Mouse (Mus musculus) neural tube, embryonic 13.5 days (tissue): ENCODE data around the gene Mei1. TPM values are rescaled to one million over a fixed set of nuclear protein-coding genes. Genes with fewer than 3 reads are reported as not detected.

ENCODE experiments used
- ATAC-seq: fragments of 200-750 bp; cut with Nextera tagmentation; 2 replicates; pipeline ENCODE4 v1.8.0; 2017; ENCODE audit warnings: low read depth, mild to moderate bottlenecking, moderate TSS enrichment, moderate library complexity
- H3K27ac ChIP-seq: fragments of 300-500 bp; sonication (generic); replicated peaks from 2 replicates; pipeline ENCODE4 v1.5.1; 2015; ENCODE audit warnings: moderate library complexity, mild to moderate bottlenecking, inconsistent platforms
- H3K27me3 ChIP-seq: fragments of 300-500 bp; sonication (generic); 2 replicates; pipeline ENCODE4 v1.6.1; 2015; ENCODE audit warnings: mild to moderate bottlenecking, inconsistent platforms
- H3K36me3 ChIP-seq: fragments of 300-500 bp; sonication (generic); 2 replicates; pipeline ENCODE4 v1.6.1; 2015; ENCODE audit warnings: mild to moderate bottlenecking, inconsistent platforms
- H3K4me1 ChIP-seq: fragments of 300-500 bp; sonication (generic); replicated peaks from 2 replicates; pipeline ENCODE4 v1.6.1; 2015; ENCODE audit warnings: inconsistent platforms
- H3K4me2 ChIP-seq: fragments of 300-500 bp; sonication (generic); 2 replicates; pipeline ENCODE4 v1.6.1; 2015; ENCODE audit warnings: inconsistent platforms, mild to moderate bottlenecking, moderate library complexity
- H3K4me3 ChIP-seq: fragments of 300-500 bp; sonication (generic); 2 replicates; pipeline ENCODE4 v1.5.1; 2015; ENCODE audit warnings: mild to moderate bottlenecking, inconsistent platforms
- H3K9ac ChIP-seq: fragments of 300-500 bp; sonication (generic); 2 replicates; pipeline ENCODE4 v1.6.1; 2015; ENCODE audit warnings: moderate library complexity, mild to moderate bottlenecking, inconsistent platforms
- H3K9me3 ChIP-seq: fragments of 300-500 bp; sonication (generic); 2 replicates; pipeline ENCODE4 v1.6.1; 2016; ENCODE audit warnings: inconsistent platforms
- WGBS: fragments of 180-500 bp; shearing (Covaris S2); methylation state at CpG from one replicate; pipeline ENCODE4 v1.1.7; 2015; 5-methylcytosine and 5-hydroxymethylcytosine counted together
- polyA plus RNA-seq: library from polyadenylated mRNA; unstranded; fragments of >200 nt; fragmentation: Nextera tagmentation; extraction: Ambion mirVana; gene quantifications from 2 replicates; pipeline ENCODE4 v1.2.1, GENCODE M21; 2015

The Mei1 gene
- polyA plus RNA-seq, 1 experiment from 2014 or later: 0.04 TPM

DNA sequence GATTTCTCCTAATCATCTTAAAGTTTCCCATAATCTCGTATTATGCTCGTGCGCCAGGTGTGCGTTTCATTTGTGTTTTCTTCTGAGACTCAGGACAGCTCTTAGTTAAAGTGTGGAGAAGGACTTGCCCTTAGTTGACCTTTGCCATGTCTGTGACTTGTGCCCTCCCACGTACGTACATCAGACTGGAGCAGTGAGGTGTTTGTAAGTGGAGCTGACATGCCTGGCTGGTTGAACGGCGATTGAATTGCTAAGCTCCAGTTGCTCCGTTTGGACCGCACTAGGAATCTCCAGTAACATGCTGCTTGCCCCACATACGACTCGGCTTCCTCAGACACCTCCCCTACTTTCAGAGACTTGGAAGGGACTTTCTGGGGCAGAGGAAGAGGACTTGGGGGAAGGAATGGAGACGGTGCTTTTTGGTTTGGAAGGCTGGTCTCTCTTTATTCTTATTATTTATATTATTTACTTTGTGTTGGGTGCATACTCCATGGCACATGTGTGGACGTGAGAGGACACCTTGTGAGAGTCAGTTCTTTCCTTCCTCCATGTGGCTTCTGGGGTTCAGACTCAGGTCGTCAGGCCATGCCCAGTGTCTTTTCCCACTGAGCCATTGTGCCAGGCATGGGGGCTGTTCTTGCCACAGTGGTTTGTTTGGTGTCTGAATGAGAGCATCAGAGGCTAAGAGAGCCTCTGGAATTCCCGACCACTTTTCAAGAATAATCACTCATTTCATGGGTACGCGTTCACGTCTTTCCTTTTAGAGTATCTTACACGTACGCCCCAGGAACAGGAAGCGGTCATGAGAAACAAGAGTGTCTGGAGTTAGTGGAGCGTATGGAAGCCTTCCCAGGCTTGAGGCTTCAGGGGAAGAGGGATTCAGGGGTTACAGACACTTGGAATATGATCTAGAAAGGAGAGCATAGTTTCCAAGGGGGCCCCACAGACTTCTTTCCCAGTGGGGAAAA, 97.7 kb downstream of the Mei1 start:
- H3K9me3 ChIP-seq: no peaks in the 10 kb centered on the region
- peaks cover 84% of the 10 kb centered on the region for H3K4me1 ChIP-seq
- 67% methylated on average over 23 of the region's 23 CpGs for WGBS
- no peak overlapping the region for H3K27ac ChIP-seq
- no peaks in the 10 kb centered on the region for H3K27me3 ChIP-seq
- H3K9ac ChIP-seq: peak overlapping the region; percentile 10; the same call in 1 of the 2 replicates
- no peak overlapping the region for H3K4me2 ChIP-seq
- H3K4me3 ChIP-seq: no peak overlapping the region
- H3K36me3 ChIP-seq: peaks cover 24% of the 10 kb centered on the region
- no peak for ATAC-seq

- Histone ChIP-seq H3K9ac (no peak overlapping the region), H3K36me3 (peaks cover 45% of the 10 kb centered on the region), H3K4me2 (0 out of 2 replicates have a peak overlapping the region, but pooled peaks have one; percentile 1), H3K4me3 (no peak overlapping the region), H3K27ac (peak overlapping the region; percentile 70), H3K4me1 (peaks cover 63% of the 10 kb centered on the region), H3K9me3 (no peaks in the 10 kb centered on the region), H3K27me3 (no peaks in the 10 kb centered on the region)
- WGBS: 74% methylated on average over 5 of the region's 5 CpGs
- no peak for ATAC-seq
Measured at GRCm38 (mm10) chr15:82169671-82170070, 99.9 kb downstream of the Mei1 start.

DNA sequence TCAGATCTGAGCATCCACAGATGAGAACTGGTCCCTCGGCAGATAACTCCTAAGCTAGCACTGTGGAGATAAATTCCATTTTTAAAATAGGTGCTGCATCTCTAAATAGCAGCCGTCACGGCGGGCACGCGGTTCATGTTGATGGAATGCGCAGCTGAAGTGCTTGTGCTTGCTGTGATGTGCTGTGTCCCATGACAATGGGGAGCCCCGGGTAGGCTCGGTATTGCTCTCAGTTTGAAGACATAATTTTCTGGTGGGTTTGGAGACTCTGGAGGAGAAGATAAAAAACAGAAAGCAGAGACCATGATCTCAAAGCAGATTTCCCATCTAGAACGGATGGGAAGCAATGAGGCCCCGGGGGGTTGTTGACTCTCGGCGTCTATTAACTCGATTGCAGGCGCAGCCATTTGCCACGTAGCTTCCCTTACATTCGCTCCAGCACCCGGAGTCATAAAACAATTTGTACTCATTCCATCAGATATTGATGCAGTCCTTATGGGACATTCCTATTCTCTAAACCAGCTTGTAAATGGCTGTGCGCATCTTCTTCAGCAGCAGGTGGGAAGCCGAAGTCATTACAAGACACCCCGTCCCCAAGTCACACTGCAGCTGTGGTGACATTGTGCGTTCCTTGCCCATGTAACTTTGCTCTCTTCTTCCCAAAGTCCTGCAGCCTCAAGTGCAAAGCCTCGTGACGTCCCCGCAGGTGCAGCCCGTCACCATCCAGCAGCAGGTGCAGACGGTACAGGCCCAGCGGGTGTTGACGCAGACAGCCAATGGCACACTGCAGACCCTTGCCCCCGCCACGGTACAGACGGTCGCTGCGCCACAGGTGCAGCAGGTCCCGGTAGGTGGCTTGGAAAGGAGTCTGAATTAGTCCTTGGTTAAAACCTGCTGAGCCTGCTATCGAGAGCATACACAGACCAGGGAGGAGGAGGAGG, 100.9 kb downstream of the Mei1 start:
- ATAC-seq: peak; percentile 71
- Histone ChIP-seq H3K36me3 (peaks cover 55% of the 10 kb centered on the region), H3K27me3 (no peaks in the 10 kb centered on the region), H3K9ac (no peak overlapping the region), H3K4me1 (peaks cover 58% of the 10 kb centered on the region), H3K27ac (peak overlapping the region; percentile 70), H3K9me3 (no peaks in the 10 kb centered on the region), H3K4me2 (0 out of 2 replicates have a peak overlapping the region, but pooled peaks have one; percentile 1), H3K4me3 (no peak overlapping the region)
- 36% methylated on average over 36 of the region's 36 CpGs for WGBS

- ATAC-seq: no peak
- 84% methylated on average over 8 of the region's 8 CpGs for WGBS
- H3K4me1 ChIP-seq: peaks cover 40% of the 10 kb centered on the region
- H3K27me3 ChIP-seq: no peaks in the 10 kb centered on the region
- H3K9ac ChIP-seq: no peak overlapping the region
- no peak overlapping the region for H3K4me2 ChIP-seq
- H3K36me3 ChIP-seq: peaks cover 73% of the 10 kb centered on the region
- no peaks in the 10 kb centered on the region for H3K9me3 ChIP-seq
- H3K27ac ChIP-seq: no peak overlapping the region
- no peak overlapping the region for H3K4me3 ChIP-seq
Measured at GRCm38 (mm10) chr15:82172648-82173047, 102.9 kb downstream of the Mei1 start.

DNA sequence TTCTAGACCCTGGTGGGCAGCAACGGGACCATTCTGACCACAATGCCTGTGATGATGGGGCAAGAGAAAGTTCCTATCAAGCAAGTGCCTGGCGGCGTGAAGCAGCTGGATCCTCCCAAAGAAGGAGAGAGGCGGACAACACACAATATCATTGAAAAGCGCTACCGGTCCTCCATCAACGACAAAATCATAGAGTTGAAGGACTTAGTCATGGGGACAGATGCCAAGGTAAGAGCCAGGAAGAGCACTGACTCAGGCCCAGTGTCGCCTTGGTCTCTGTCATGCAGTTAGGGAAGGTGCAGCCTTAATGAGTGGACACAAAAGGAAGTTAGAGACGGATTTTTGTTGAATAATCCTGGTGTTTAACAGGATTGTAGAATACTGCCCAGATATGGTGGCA, 105.3 kb downstream of the Mei1 start:
- ATAC-seq: no peak
- Histone ChIP-seq H3K36me3 (peaks cover 93% of the 10 kb centered on the region), H3K27ac (no peak overlapping the region)

More for the DNA sequence above, 105.3 kb downstream of the Mei1 start:
- no peaks in the 10 kb centered on the region for H3K27me3 ChIP-seq
- H3K4me2 ChIP-seq: no peak overlapping the region
- H3K4me1 ChIP-seq: peaks cover 19% of the 10 kb centered on the region
- H3K9me3 ChIP-seq: no peaks in the 10 kb centered on the region
- WGBS: 98% methylated on average over 9 of the region's 9 CpGs
- no peak overlapping the region for H3K9ac ChIP-seq
- H3K4me3 ChIP-seq: no peak overlapping the region

Other genes starting within 250 kb of the Mei1 start
- gene Tob2, start 211.2 kb upstream of the Mei1 start, polyA plus RNA-seq: 13.5 and 16.5 TPM in 2 replicates
- gene Phf5a, start 198.1 kb upstream of the Mei1 start, polyA plus RNA-seq: 111 and 129 TPM in 2 replicates
- gene Aco2, start 197.7 kb upstream of the Mei1 start, polyA plus RNA-seq: 252 and 268 TPM in 2 replicates
- gene Polr3h, start 143.8 kb upstream of the Mei1 start, polyA plus RNA-seq: 78.6 and 80.6 TPM in 2 replicates
- gene Csdc2, start 133.2 kb upstream of the Mei1 start, polyA plus RNA-seq: 117 and 127 TPM in 2 replicates
- 62.2 and 75.2 TPM in 2 replicates for gene Pmm1, start 109.1 kb upstream of the Mei1 start, polyA plus RNA-seq
- gene 1700029P11Rik, start 89.5 kb upstream of the Mei1 start, polyA plus RNA-seq: not detected in 2 replicates
- 45.0 and 46.7 TPM in 2 replicates for gene Xrcc6, start 82.2 kb upstream of the Mei1 start, polyA plus RNA-seq
- gene Desi1, start 36.1 kb upstream of the Mei1 start, polyA plus RNA-seq: 43.4 and 46.2 TPM in 2 replicates
- gene Snu13, start 22.4 kb upstream of the Mei1 start, polyA plus RNA-seq: 230 and 245 TPM in 2 replicates
- not detected in 2 replicates for gene 4930407I10Rik, start 10.8 kb upstream of the Mei1 start, polyA plus RNA-seq
- 13.0 and 14.7 TPM in 2 replicates for gene Ccdc134, start 57.9 kb downstream of the Mei1 start, polyA plus RNA-seq
- 184 and 189 TPM in 2 replicates for gene Srebf2, start 77.2 kb downstream of the Mei1 start, polyA plus RNA-seq
- 0.72 and 0.82 TPM in 2 replicates for gene Shisa8, start 142.8 kb downstream of the Mei1 start, polyA plus RNA-seq
- gene Tnfrsf13c, start 154.4 kb downstream of the Mei1 start, polyA plus RNA-seq: 0.13 and 0.66 TPM in 2 replicates
- 15.2 and 16.5 TPM in 2 replicates for gene Cenpm, start 174.8 kb downstream of the Mei1 start, polyA plus RNA-seq
- 7.8 and 7.9 TPM in 2 replicates for gene 1500009C09Rik, start 182.4 kb downstream of the Mei1 start, polyA plus RNA-seq
- 359 and 361 TPM in 2 replicates for gene Sept3, start 204.9 kb downstream of the Mei1 start, polyA plus RNA-seq
- gene Wbp2nl, start 229.0 kb downstream of the Mei1 start, polyA plus RNA-seq: not detected in 2 replicates